Comparison of ENCODE assay signal across 8 mouse cellular contexts in the genomic region with DNA sequence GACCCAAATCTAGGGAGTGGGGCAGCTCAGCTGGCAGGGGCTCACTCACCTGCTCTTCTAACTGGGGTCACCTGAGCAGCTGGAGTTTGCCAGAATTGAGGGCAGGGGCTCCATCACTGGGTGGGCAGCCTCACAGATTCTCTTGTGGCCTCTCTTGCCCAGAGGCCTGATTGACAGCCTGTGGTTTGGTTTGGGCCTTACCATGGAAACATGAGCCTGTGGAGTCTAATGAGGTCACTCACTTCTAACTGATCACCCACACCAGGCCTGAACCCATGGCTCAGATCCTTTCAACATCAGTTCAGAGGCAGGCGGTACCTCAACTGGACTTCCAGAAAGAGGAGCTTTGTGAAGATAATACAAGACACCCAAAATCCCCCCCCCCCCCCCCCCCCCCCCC. TPM values are rescaled to one million over a fixed set of nuclear protein-coding genes. Genes with fewer than 3 reads are reported as not detected.
A peak's percentile ranks its signal among the peaks of the same experiment; 100 is the strongest.
DNase-seq lines count a peak whose midpoint lies in the region; ATAC-seq and TF ChIP-seq lines count a peak whose summit lies in the region.

No protein-coding gene starts in this region.

- H3K36me3 ChIP-seq in midbrain, postnatal 0 days (ENCODE audit: insufficient read depth, low read length): no peaks in the 10 kb centered on the region

- H3K9ac ChIP-seq in midbrain, postnatal 0 days (replicated peaks; ENCODE audit: low read length, poor library complexity, severe bottlenecking): no peak overlapping the region

- DNase-seq in layer of hippocampus, adult 2 months (ENCODE audit: low spot score in 2 of 2): no peak
- DNase-seq in layer of hippocampus, postnatal 36 days: no peak
- peak; percentile 21 for DNase-seq in embryo, embryonic 9.5 days (ENCODE audit: extremely low spot score)
- DNase-seq in heart, postnatal 36 days: peak; percentile 4 to 7
- DNase-seq in midbrain, postnatal 0 days (ENCODE audit: low spot score): peak; percentile 36
- no peak for DNase-seq in ovary, postnatal 14 days (ENCODE audit: low spot score)
- no peak for DNase-seq in left cerebral cortex, adult 11 months (ENCODE audit: low spot score)
- no peak for DNase-seq in layer of hippocampus, adult 18-20 months (ENCODE audit: low spot score in 2 of 2)

- no peaks in the 10 kb centered on the region for H3K9me3 ChIP-seq in midbrain, postnatal 0 days (ENCODE audit: low read length)

- no peak overlapping the region for H3K4me2 ChIP-seq in midbrain, postnatal 0 days (ENCODE audit: low read depth, low read length, poor library complexity, severe bottlenecking)

- H3K4me1 ChIP-seq in midbrain, postnatal 0 days (ENCODE audit: insufficient read depth, low read length): peaks cover 8% of the 10 kb centered on the region; the same call in 1 of the 2 replicates

- no peaks in the 10 kb centered on the region for H3K27me3 ChIP-seq in midbrain, postnatal 0 days (ENCODE audit: insufficient read depth, low read length)

- intact Hi-C loops in heart, postnatal 36 days (cut with DNase I): no loop called here

- no peak overlapping the region for H3K4me3 ChIP-seq in layer of hippocampus, adult 2 months
- H3K4me3 ChIP-seq in midbrain, postnatal 0 days (ENCODE audit: low read depth, low read length): no peak overlapping the region

- H3K27ac ChIP-seq in layer of hippocampus, adult 2 months: peak overlapping the region; percentile 41; the same call in 1 of the 2 replicates
- peak overlapping the region; percentile 83 for H3K27ac ChIP-seq in midbrain, postnatal 0 days (ENCODE audit: low read depth, low read length)

- ATAC-seq in midbrain, postnatal 0 days (ENCODE audit: low FRiP score): no peak

- WGBS in midbrain, postnatal 0 days: 18% methylated on average over 1 of the region's 1 CpGs

- no peak for TF ChIP-seq CTCF in layer of hippocampus, adult 2 months (conservative IDR thresholded peaks at IDR 0.05)
- TF ChIP-seq CTCF in midbrain, postnatal 0 days (IDR thresholded peaks at IDR 0.05): no peak

RNA-seq across cellular contexts. Expression of a gene that starts 33.9 kb away (rescaled TPM):
- under 1 TPM; 0.20 to 0.64 TPM for total RNA-seq in layer of hippocampus, adult 2 months (2021)
- total RNA-seq in layer of hippocampus, postnatal 36 days (2021): under 1 TPM; 0.37 to 0.51 TPM
- total RNA-seq in heart, postnatal 36 days (2021): 1 to 10 TPM; 5.6 to 5.8 TPM
- total RNA-seq in midbrain, postnatal 0 days (2014; rRNA removed): 0.22 and 1.3 TPM in 2 replicates
- polyA plus RNA-seq in midbrain, postnatal 0 days (2015; fragmentation: Nextera tagmentation; extraction: Ambion mirVana): 0.38 TPM in 2 replicates
- total RNA-seq in layer of hippocampus, adult 18-20 months (2021): under 1 TPM; 0.07 to 0.41 TPM

Comparison
In these comparisons a context has a peak if more than half of its experiments do, and no peak if none do; other contexts are left out.
1. DNase-seq: peak in embryo, embryonic 9.5 days (single experiment), heart, postnatal 36 days (2 of 2) and midbrain, postnatal 0 days (single experiment); none in layer of hippocampus, adult 2 months (0 of 2), layer of hippocampus, postnatal 36 days (0 of 2), ovary, postnatal 14 days (single experiment), left cerebral cortex, adult 11 months (single experiment) and layer of hippocampus, adult 18-20 months (0 of 2).